Mouse (Mus musculus): ENCODE measurements around the gene Htr3b. TPM values are rescaled to one million over a fixed set of nuclear protein-coding genes. Genes with fewer than 3 reads are reported as not detected.

Htr3b gene
- total RNA-seq (2023): not detected

GRCm38 (mm10) chr9:48964587-48965040, at the start of gene Htr3b:
Gene Htr3b, minus strand, starts transcription at chr9:48964990.

GRCm38 (mm10) chr9:48984845-48985707, 20.3 kb upstream of the Htr3b start, which contains the start of gene Usp28:
Gene Usp28, plus strand, starts transcription at chr9:48985375.

GRCm38 (mm10) chr9:48910885-48911537, 53.8 kb downstream of the Htr3b start, which contains the start of gene Htr3a:
Gene Htr3a, minus strand, starts transcription at chr9:48911099.

Other genes with a start within 250 kb of the Htr3b start
- under 1 TPM; 0.23 to 0.30 TPM for gene Zbtb16, start 128.8 kb downstream of the Htr3b start, total RNA-seq (2023)
- not detected for gene Htr3a, start 53.9 kb downstream of the Htr3b start, total RNA-seq (2023)
- 10 to 100 TPM; 44.9 to 51.9 TPM for gene Usp28, start 20.4 kb upstream of the Htr3b start, total RNA-seq (2023)
- 10 to 100 TPM; 42.5 to 47.7 TPM for gene Zw10, start 90.6 kb upstream of the Htr3b start, total RNA-seq (2023)
- gene Tmprss5, start 116.3 kb upstream of the Htr3b start, total RNA-seq (2023): not detected

Measured in B cell, adult 67 days (primary cell).